Mouse (Mus musculus) ovary, postnatal 10 days (tissue): ENCODE results near the gene Olfr433.
"Not testable (repeated sequence)": the region's sequence is repeated elsewhere in the genome, so short reads cannot be mapped to it uniquely, and the experiment has no call there.

ENCODE experiments used
- DNase-seq: peaks from one replicate; pipeline ENCODE4 v3.0.0; 2022; ENCODE audit warnings: low spot score

Gene Olfr433

GRCm38 (mm10) chr1:174040523-174041177, at the start of gene Olfr433:
Gene Olfr433, plus strand, starts transcription at chr1:174040705.
- DNase-seq = no peak

DNA sequence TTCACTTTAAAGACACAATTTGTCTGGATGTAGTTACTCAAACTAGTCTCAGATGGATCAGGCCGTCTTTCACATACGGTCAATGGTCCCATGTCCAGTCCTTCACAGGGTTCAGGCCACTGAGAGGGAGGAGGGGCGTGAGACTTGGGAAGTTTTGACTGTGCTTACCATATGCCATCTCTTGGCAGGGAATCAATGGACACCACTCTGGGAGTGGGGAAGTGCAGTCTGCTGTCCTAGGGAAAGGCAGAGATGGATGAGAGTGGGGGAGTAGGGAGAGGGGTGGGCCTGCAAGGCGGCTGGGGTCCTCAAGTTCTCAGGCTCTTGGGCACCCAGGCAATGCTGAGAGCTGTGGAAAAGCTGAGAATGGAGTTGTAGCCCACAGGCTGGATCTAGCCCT, 45.5 kb upstream of the Olfr433 start:
- DNase-seq = no peak

GRCm38 (mm10) chr1:174004352-174005109, 36.0 kb upstream of the Olfr433 start:
- DNase-seq = not testable (repeated sequence)

DNA sequence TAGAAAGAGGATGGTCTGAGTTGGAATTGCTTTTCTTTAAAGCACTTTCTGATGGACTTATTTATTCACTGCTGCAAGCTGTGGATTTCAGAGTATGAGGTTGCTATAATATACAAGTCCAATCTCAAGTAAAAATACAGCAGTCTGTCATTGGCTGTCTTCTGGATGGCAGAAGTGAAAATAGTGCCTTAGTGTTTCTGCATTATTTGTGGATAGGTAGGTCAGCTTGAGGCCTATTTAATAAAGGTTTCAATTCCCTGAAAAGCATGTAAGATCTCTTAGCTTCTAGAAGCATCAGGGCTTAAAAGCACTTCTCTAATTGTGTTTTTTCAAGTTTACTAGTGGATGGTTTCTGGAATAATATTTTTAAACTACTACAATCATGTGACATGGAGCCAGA, 33.5 kb upstream of the Olfr433 start:
- DNase-seq = not testable (repeated sequence)

GRCm38 (mm10) chr1:174031698-174032097, 8.8 kb upstream of the Olfr433 start, which contains the start of gene Ifi205:
Gene Ifi205, minus strand, starts transcription at chr1:174031810.
- DNase-seq = no peak

GRCm38 (mm10) chr1:174035841-174036240, 4.7 kb upstream of the Olfr433 start:
- DNase-seq = no peak

DNA sequence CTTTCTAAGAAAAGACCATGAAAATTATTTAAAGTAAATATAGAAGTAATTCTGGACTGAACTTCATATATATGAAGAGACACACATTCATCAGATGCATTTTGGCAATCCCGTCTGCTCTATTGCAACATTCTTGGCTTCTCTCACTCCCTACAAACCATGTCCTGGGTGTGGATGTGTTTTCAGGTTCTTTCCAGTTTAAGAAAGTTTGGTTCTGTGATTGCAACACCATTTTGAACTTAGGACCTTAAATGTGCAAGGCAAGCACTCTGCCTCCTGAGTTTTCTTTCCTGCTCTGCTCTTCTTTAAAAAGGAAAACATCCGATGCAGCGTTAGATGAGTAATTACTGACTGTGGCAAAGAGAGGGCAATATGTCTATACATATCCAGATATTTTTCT, 2.0 kb upstream of the Olfr433 start:
- no peak for DNase-seq

GRCm38 (mm10) chr1:174042091-174042884, 1.8 kb downstream of the Olfr433 start:
- DNase-seq = not testable (repeated sequence)

- DNase-seq = no peak
These were observed 3.9 kb downstream of the Olfr433 start for GRCm38 (mm10) chr1:174044431-174044830.

GRCm38 (mm10) chr1:174048227-174048626, 7.7 kb downstream of the Olfr433 start:
- DNase-seq = not testable (repeated sequence)

GRCm38 (mm10) chr1:174048893-174049292, 8.4 kb downstream of the Olfr433 start, which contains the start of gene Olfr432:
Gene Olfr432, plus strand, starts transcription at chr1:174049205.
- no peak for DNase-seq

DNA sequence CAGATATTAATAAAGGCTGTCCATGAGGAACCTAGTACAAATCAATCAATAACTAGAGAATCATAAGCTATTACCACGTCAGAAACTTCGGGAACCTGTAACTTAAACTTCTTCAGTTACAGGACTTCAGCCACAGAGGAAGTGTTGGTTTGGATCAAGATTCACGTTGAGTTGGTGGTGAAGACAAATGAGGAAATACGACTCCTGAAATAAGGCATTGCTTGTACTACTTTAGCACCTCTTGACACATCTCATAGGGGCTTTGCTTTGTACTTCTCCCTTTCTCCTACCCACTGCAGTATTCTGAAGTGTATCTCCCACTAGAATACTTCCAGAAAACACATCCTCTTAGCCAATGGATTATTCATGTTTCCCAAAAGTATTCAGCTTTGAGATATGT, 8.9 kb downstream of the Olfr433 start:
- not testable (repeated sequence) for DNase-seq

DNA sequence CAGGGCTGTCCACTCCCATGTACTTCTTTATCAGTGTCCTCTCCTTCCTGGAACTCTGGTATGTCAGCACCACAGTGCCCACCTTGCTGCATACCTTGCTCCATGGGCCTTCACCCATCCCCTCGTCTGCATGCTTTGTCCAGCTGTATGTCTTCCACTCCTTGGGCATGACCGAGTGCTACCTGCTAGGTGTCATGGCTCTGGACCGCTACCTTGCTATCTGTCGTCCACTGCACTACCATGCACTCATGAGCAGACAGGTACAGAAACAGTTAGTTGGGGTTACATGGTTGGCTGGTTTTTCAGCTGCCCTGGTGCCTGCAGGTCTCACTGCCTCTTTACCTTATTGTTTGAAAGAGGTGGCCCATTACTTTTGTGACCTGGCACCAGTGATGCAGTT, 10.0 kb downstream of the Olfr433 start:
- no peak for DNase-seq

DNA sequence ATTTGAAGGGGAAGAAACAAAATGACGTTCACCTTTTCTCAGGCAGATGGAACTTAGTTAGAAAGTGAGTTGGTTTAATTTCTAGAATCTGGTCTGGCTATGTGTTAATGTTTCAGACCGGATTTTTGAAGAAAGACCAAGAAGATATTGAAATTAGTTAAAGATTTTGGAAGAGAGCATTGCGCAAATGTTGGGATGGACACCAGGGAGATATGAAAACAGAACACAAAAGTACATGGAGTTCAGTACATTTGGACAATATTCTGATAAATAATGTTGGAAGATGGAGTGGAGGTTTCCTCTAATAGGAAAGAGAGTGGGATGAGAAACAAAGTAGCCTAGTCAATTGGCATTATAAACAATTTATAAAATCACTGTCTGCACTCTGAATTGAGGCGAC, 11.0 kb downstream of the Olfr433 start:
- DNase-seq = no peak

- DNase-seq = no peak
These were observed 11.5 kb downstream of the Olfr433 start for GRCm38 (mm10) chr1:174051931-174052536.

- DNase-seq = no peak
These were observed 12.5 kb downstream of the Olfr433 start for GRCm38 (mm10) chr1:174052981-174053380.

GRCm38 (mm10) chr1:174055248-174055647, 14.7 kb downstream of the Olfr433 start:
- no peak for DNase-seq

- no peak for DNase-seq
These were observed 25.8 kb downstream of the Olfr433 start, which contains the start of gene Olfr430 for GRCm38 (mm10) chr1:174066305-174066704. Gene Olfr430, plus strand, starts transcription at chr1:174066605.

DNA sequence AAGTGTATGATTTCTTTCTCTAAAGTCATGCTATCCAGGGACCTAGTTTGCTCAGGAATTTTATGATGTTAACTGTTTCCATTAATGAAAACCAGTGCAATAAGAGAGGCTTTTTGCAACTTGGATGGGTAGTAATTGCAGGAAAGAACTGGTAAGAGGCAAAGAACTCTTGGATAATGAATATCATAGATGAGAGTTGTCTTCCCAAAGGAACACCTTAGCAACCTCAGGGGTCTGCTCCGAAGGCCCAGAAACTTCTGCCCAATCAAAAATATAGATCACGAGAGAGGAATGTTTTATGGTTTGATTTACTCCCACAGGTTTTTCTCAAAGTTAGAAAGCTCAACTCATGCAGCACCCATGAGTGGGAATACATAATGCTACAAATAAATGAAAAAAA, 43.5 kb downstream of the Olfr433 start, which contains the start of gene Olfr429:
TSS of gene Olfr429 (plus strand) at position 301 of the 400 bp plus-strand sequence.
- no peak for DNase-seq
